Mouse (Mus musculus) intestine, embryonic 14.5 days (tissue): ENCODE data around the gene Angpt4. TPM values are rescaled to one million over a fixed set of nuclear protein-coding genes. Genes with fewer than 3 reads are reported as not detected.

Experiments
- ATAC-seq: fragments of 200-750 bp; cut with Nextera tagmentation; replicated peaks from 2 replicates; pipeline ENCODE4 v1.8.0; 2017; ENCODE audit warnings: low read depth, moderate number of reproducible peaks, moderate TSS enrichment, moderate library complexity; ENCODE audit not compliant: low FRiP score, low TSS enrichment
- DNase-seq: peaks from one replicate; pipeline ENCODE4 v3.0.0-alpha.2; 2018; ENCODE audit warnings: low spot score
- H3K27ac ChIP-seq: fragments of 300-500 bp; sonication (generic); 2 replicates; pipeline ENCODE4 v1.5.1; 2014; ENCODE audit warnings: low read depth, mild to moderate bottlenecking, control low read depth
- H3K27me3 ChIP-seq: fragments of 300-500 bp; sonication (generic); replicated peaks from 2 replicates; pipeline ENCODE4 v1.6.1; 2014; ENCODE audit warnings: low read length, control low read depth; ENCODE audit not compliant: control insufficient read depth, insufficient read depth
- H3K36me3 ChIP-seq: fragments of 300-500 bp; sonication (generic); 2 replicates; pipeline ENCODE4 v1.6.1; 2014; ENCODE audit warnings: low read length, control low read depth; ENCODE audit not compliant: control insufficient read depth, insufficient read depth
- H3K4me1 ChIP-seq: fragments of 300-500 bp; sonication (generic); replicated peaks from 2 replicates; pipeline ENCODE4 v1.6.1; 2014; ENCODE audit warnings: low read length, control low read depth, mixed read lengths; ENCODE audit not compliant: control insufficient read depth, insufficient read depth
- H3K4me2 ChIP-seq: fragments of 300-500 bp; sonication (generic); 2 replicates; pipeline ENCODE4 v1.6.1; 2014; ENCODE audit warnings: low read length
- H3K4me3 ChIP-seq: fragments of 300-500 bp; sonication (generic); 2 replicates; pipeline ENCODE4 v1.5.1; 2014; ENCODE audit warnings: low read depth, low read length, control low read depth, mixed read lengths
- H3K9ac ChIP-seq: fragments of 300-500 bp; sonication (generic); 2 replicates; pipeline ENCODE4 v1.6.1; 2014; ENCODE audit warnings: mild to moderate bottlenecking, low read length
- H3K9me3 ChIP-seq: fragments of 300-500 bp; sonication (generic); 2 replicates; pipeline ENCODE4 v1.6.1; 2016; ENCODE audit warnings: low read length, control low read depth; ENCODE audit not compliant: control insufficient read depth
- WGBS: fragments of 180-500 bp; shearing (Covaris S2); extraction: QIAGEN DNeasy Blood & Tissue Kit; methylation state at CpG from one replicate; pipeline ENCODE4 v1.1.7; 2014; 5-methylcytosine and 5-hydroxymethylcytosine counted together
- polyA plus RNA-seq: library from polyadenylated mRNA; unstranded; fragments of >200 nt; fragmentation: Nextera tagmentation; extraction: Ambion mirVana; gene quantifications from 2 replicates; pipeline ENCODE4 v1.2.1, GENCODE M21; 2014

The Angpt4 gene
- polyA plus RNA-seq, 1 experiment from 2014 or later = 1.2 TPM

DNA sequence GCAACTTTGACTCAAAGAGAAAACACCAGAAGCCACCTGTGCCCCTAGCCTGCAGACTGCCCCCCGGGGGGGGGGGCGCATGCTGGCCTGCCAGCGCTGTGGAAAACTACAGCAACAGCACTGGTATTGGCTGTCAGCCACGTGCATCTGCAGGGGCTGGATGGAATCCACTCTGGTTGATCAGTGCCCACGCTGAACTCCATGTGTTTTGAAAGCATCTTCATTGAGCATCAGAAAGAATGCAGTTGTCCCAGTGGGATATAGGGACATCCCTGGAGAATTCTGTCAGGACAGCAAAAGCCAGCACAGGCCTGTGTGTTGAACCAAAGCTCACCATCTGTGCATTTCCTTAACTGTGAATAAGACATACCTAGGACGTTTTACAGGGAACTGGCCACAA, 20.0 kb upstream of the Angpt4 start:
- WGBS = 56% methylated on average over 6 of the region's 6 CpGs
- no peaks in the 10 kb centered on the region for H3K36me3 ChIP-seq
- no peak for ATAC-seq

GRCm38 (mm10) chr2:151893122-151893774, 17.8 kb upstream of the Angpt4 start:
- H3K27ac ChIP-seq = no peak overlapping the region
- no peaks in the 10 kb centered on the region for H3K36me3 ChIP-seq
- no peaks in the 10 kb centered on the region for H3K27me3 ChIP-seq
- DNase-seq = no peak
- no peaks in the 10 kb centered on the region for H3K4me1 ChIP-seq
- H3K9me3 ChIP-seq = no peaks in the 10 kb centered on the region
- WGBS = 44% methylated on average over 15 of the region's 15 CpGs
- H3K4me3 ChIP-seq = no peak overlapping the region
- H3K4me2 ChIP-seq = no peak overlapping the region
- no peak for ATAC-seq
- H3K9ac ChIP-seq = no peak overlapping the region

More for the DNA sequence above, 20.0 kb upstream of the Angpt4 start:
- Histone ChIP-seq H3K4me1 (no peaks in the 10 kb centered on the region), H3K9me3 (no peaks in the 10 kb centered on the region), H3K4me3 (no peak overlapping the region), H3K27ac (no peak overlapping the region), H3K4me2 (no peak overlapping the region), H3K27me3 (no peaks in the 10 kb centered on the region), H3K9ac (no peak overlapping the region)
- DNase-seq = no peak

GRCm38 (mm10) chr2:151894209-151894980, 16.6 kb upstream of the Angpt4 start:
- no peak overlapping the region for H3K4me2 ChIP-seq
- no peak overlapping the region for H3K4me3 ChIP-seq
- H3K27ac ChIP-seq = no peak overlapping the region
- H3K4me1 ChIP-seq = no peaks in the 10 kb centered on the region
- H3K9me3 ChIP-seq = no peaks in the 10 kb centered on the region
- DNase-seq (no peak), ATAC-seq (no peak)
- H3K9ac ChIP-seq = no peak overlapping the region
- no peaks in the 10 kb centered on the region for H3K27me3 ChIP-seq
- no peaks in the 10 kb centered on the region for H3K36me3 ChIP-seq
- WGBS = 60% methylated on average over 8 of the region's 8 CpGs

DNA sequence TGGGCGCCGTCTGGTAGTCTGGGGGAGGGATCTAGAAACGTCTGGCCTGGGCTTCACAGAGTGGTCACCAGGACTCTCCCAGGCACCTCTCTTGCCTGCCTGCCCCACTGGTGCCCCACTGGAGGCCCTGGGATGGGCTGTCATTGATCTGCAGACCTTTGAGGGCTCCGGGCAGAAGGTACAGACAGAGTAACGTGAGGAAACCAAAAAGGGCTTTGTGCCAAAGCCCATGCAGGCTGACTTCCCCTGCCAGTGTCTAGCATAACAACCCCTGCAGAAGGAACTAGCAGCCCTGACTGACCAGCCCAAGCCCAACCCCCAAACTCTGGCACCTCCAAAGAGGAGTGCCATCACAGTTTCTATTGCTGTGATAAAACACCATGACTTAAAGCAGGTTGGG, 15.1 kb upstream of the Angpt4 start:
- H3K9ac ChIP-seq = no peak overlapping the region
- whole genome bisulfite sequencing = 78% methylated on average over 5 of the region's 5 CpGs
- ATAC-seq = no peak
- no peaks in the 10 kb centered on the region for H3K36me3 ChIP-seq
- H3K27ac ChIP-seq = no peak overlapping the region
- no peak for DNase-seq
- H3K4me1 ChIP-seq = no peaks in the 10 kb centered on the region
- H3K4me3 ChIP-seq = no peak overlapping the region
- H3K4me2 ChIP-seq = no peak overlapping the region
- H3K9me3 ChIP-seq = no peaks in the 10 kb centered on the region
- no peaks in the 10 kb centered on the region for H3K27me3 ChIP-seq

DNA sequence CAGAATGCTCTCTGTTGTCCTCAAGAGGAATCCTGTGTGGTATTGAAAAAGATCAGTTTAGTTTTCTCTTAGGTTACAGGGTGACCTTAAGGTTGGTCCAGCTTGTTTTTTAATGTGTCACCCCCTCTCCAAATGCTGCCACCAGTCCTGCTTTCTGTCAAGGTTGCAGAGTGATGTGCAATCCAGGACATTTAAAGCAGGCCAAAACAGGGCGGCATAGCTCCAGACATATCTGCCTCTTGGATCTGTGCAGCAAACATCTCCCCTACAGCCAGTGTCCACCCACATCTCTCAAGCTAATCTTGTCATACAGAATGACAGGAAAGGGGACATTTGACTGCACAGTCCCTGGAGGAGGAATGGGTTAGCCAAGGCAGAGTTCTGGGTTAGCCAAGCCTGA, 12.9 kb upstream of the Angpt4 start:
- no peaks in the 10 kb centered on the region for H3K27me3 ChIP-seq
- H3K27ac ChIP-seq = no peak overlapping the region
- H3K36me3 ChIP-seq = no peaks in the 10 kb centered on the region
- no peaks in the 10 kb centered on the region for H3K9me3 ChIP-seq
- H3K9ac ChIP-seq = no peak overlapping the region
- no peaks in the 10 kb centered on the region for H3K4me1 ChIP-seq
- 82% methylated on average over 1 of the region's 1 CpGs for WGBS
- ATAC-seq (no peak), DNase-seq (no peak)
- H3K4me3 ChIP-seq = no peak overlapping the region
- H3K4me2 ChIP-seq = no peak overlapping the region

DNA sequence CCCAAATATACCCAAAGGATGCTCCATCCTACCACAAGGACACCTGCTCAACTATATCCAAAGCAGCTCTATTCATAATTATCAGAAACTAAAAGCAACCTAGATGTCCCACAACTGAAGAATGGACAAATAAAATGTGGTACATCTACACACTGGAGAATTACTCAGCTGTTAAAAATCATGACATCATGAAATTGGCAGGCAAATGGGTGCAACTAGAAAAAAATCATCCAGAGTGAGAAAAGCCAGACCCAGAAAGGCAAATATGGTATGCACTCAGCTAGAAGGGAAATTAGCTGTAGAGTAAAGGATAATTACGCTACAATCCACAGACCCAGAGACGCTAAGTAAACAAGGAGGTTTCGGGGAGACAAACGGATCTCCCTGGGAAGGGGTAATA, 10.2 kb upstream of the Angpt4 start:
- H3K4me1 ChIP-seq = no peaks in the 10 kb centered on the region
- no peaks in the 10 kb centered on the region for H3K27me3 ChIP-seq
- H3K9ac ChIP-seq = no peak overlapping the region
- no peak for ATAC-seq
- no peak overlapping the region for H3K4me2 ChIP-seq
- no peaks in the 10 kb centered on the region for H3K9me3 ChIP-seq
- H3K27ac ChIP-seq = no peak overlapping the region
- H3K4me3 ChIP-seq = no peak overlapping the region
- WGBS = 26% methylated on average over 4 of the region's 4 CpGs
- DNase-seq = no peak
- H3K36me3 ChIP-seq = no peaks in the 10 kb centered on the region

DNA sequence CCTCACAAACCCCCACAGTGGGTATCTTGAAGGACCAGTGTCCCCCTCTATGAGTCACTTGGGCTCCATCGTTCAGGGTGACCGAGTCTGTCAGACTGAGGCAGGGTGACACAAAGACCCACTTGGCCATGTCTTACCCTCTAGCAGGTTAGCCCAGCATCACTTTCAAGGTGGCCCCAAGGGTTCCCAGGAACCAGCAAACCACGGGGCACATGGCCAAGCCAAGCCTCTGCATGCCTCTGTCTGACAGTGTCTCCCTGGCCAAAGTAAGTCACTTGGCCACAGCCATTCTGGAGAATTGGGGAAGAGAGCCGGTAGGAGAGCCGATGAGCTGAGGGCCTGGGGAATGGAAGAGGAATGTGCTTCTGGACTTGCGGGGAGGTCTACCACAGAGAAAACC, 7.7 kb upstream of the Angpt4 start:
- no peak overlapping the region for H3K27ac ChIP-seq
- H3K4me3 ChIP-seq = no peak overlapping the region
- WGBS = 84% methylated on average over 6 of the region's 6 CpGs
- no peaks in the 10 kb centered on the region for H3K9me3 ChIP-seq
- no peak for DNase-seq
- H3K36me3 ChIP-seq = no peaks in the 10 kb centered on the region
- no peaks in the 10 kb centered on the region for H3K27me3 ChIP-seq
- H3K4me1 ChIP-seq = no peaks in the 10 kb centered on the region
- no peak overlapping the region for H3K4me2 ChIP-seq
- no peak for ATAC-seq
- no peak overlapping the region for H3K9ac ChIP-seq

DNA sequence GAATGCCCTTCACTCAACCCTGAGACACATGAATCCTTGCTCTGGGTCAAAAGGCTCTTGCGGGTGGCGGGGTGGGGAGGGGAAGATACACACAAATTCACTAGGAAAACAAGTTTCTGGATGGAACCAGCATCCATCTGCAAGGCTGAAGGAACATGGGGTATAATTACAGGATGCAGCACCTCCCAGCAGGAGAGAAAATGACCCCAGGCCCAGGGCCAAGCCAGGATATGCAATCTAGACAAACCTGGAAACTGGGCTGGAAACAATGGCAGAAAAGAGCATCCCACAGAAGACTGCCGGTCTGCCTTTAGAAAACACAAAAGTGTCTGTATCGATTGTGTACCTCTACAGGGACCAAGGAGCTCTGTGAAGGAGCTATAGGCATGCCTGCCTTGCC, 7.1 kb upstream of the Angpt4 start:
- Histone ChIP-seq H3K9ac (no peak overlapping the region), H3K4me1 (no peaks in the 10 kb centered on the region), H3K27ac (no peak overlapping the region), H3K27me3 (no peaks in the 10 kb centered on the region), H3K36me3 (no peaks in the 10 kb centered on the region), H3K4me3 (no peak overlapping the region), H3K9me3 (no peaks in the 10 kb centered on the region), H3K4me2 (no peak overlapping the region)
- ATAC-seq (no peak), DNase-seq (no peak)
- 54% methylated on average over 4 of the region's 4 CpGs for whole genome bisulfite sequencing

DNA sequence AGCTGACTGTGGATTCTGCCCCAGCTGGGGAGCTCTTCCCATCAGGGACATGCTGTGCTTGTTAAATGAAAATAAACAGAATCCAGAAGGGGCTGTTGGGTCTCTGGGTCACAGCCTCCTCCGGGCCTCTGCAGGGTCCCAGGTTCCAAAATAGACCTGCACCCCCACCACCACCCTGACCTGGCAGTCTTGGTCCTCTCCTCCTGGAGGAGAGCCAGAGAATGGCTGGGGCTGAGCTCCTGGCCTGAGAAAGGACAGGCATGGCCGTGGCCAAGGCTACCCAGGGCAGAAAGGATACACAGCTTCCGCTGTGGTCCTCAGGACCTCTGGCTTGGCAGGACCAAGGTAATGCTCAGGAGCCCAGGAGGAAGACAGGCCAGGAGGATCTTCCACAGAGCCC, 6.4 kb upstream of the Angpt4 start:
- no peak for ATAC-seq
- Histone ChIP-seq H3K9me3 (no peaks in the 10 kb centered on the region), H3K4me1 (no peaks in the 10 kb centered on the region), H3K27ac (no peak overlapping the region), H3K36me3 (no peaks in the 10 kb centered on the region), H3K4me2 (no peak overlapping the region), H3K4me3 (no peak overlapping the region), H3K9ac (no peak overlapping the region), H3K27me3 (no peaks in the 10 kb centered on the region)
- no peak for DNase-seq
- 43% methylated on average over 3 of the region's 3 CpGs for WGBS
